Mouse (Mus musculus) cortical plate, adult 2 months (tissue): ENCODE data around the gene Ift88.

ENCODE experiments used
- CTCF ChIP-seq: fragments of 200-500 bp; IDR thresholded peaks from 2 replicates; pipeline ENCODE4 v1.5.1; 2011; ENCODE audit warnings: mild to moderate bottlenecking, control low read depth, low read length; ENCODE audit not compliant: insufficient read depth; ENCODE audit errors: extremely low read depth
- POLR2A ChIP-seq: fragments of 200-500 bp; IDR thresholded peaks from 2 replicates; pipeline ENCODE4 v1.6.1; 2011; ENCODE audit warnings: mild to moderate bottlenecking, low read length, control low read depth; ENCODE audit not compliant: insufficient read depth; ENCODE audit errors: extremely low read depth

DNA sequence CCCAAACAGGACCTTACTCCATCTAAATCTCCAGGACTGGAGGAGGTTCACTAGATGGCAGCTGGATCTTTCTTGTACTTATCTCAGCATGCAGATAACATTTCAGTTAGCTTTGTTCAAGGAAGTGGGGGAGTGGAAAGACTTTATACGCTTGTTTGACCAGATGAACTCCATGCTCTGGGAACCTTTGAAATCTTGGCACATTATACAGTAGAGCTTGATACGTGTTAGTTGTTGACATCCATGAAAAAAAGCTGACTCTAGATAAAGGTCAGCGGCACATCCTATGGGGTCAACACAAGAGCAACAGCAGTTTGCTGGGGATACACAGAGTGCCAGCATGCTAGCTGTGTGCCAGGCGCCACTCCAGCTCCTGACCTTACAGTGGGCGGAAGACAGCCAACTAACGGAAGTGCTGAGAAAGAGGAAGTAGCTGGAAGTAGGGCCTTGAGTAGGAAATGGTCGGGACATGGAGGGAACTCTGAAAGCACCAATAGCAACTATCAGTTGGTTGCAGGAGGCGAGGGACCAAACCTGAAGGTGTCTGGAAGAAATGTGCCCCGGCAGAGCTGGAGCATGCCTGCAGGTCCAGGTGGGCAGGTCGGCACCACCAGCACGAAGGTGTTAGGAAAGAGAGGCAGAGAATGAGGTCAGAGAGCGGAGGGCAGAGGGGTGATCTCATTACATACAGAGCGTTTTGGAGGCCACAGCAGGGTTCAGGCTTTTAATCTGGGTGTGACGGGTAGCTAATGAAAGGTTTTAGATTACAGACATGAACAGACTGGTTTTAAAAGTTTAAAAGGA is 36.9 kb upstream of the Ift88 start:
- TF ChIP-seq CTCF (no peak), POLR2A (no peak)
